Mouse (Mus musculus): ENCODE measurements around the gene Iqgap2. TPM values are rescaled to one million over a fixed set of nuclear protein-coding genes. Genes with fewer than 3 reads are reported as not detected.
A peak's percentile ranks its signal among the peaks of the same experiment; 100 is the strongest.

The Iqgap2 gene
- polyA plus RNA-seq, 1 experiment from 2014 or later: 3.0 TPM

DNA sequence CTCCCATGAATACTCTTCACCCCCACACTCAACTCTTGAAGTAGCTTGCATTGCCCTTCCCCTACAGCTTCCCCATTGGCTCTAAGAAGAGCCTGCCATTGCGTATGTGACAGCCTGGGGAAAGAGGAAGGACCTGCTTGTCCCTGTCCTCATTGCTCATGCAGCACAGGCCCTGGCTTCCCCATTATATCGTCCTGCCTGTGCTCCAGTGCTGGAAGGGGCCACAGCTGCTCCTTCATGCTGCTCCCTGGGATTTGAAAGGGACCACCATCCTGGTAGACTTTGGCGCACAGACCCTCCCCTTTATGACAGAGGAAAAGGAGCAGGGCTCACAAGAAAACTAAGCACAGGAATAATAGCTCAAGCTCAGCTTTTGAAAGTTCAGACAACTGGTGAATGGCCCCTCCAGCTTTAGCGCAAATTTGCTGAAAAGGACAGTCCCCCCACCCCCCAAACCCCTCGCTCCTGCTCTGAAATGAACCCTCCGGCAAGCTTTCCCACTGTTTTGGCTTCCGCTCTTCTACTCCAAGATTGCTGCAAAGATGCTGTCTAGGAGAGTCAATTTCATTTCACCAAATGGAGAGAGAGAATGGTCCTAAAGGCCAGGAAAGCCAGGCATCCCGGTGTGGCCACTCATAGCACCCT lies 22.7 kb downstream of the Iqgap2 start:
- ATAC-seq: peak; percentile 64
- H3K27ac ChIP-seq (ENCODE audit: low read length): peak overlapping the region; percentile 24
- no peaks in the 10 kb centered on the region for H3K36me3 ChIP-seq (ENCODE audit: control insufficient read depth, insufficient read depth, low read length)
- WGBS: 18% methylated on average over 8 of the region's 8 CpGs
- H3K4me3 ChIP-seq (ENCODE audit: low read depth, low read length): no peak overlapping the region
- no peaks in the 10 kb centered on the region for H3K27me3 ChIP-seq (ENCODE audit: control insufficient read depth, insufficient read depth, low read depth, low read length)
- 0 out of 2 replicates have a peak overlapping the region, but pooled peaks have one; percentile 30 for H3K9ac ChIP-seq (ENCODE audit: low read depth, low read length)
- peak overlapping the region; percentile 32 for H3K4me2 ChIP-seq (ENCODE audit: low read length)
- H3K9me3 ChIP-seq (replicated peaks; ENCODE audit: control insufficient read depth, low read length, poor library complexity, severe bottlenecking): no peaks in the 10 kb centered on the region
- peaks cover 16% of the 10 kb centered on the region for H3K4me1 ChIP-seq (ENCODE audit: control insufficient read depth, insufficient read depth, low read length)

DNA sequence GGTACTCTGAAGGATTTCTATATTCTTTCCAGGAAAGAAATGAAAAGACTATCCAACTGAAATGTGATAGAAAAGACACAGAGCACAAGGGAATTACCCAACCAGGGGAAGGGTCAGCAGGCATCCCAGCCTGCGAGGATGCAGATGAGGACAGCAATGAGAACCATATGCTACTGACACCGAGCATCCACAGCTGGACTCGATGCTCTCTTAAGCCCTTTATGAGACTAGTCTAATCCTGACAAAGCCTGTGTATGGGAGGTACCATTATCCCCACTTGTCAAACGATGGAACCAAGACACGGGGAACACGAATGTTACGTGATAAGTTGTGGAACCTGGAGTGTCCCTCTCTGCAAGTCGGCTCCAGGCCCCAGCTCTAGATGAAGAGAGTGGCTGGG lies 29.5 kb downstream of the Iqgap2 start:
- H3K4me1 ChIP-seq (ENCODE audit: control insufficient read depth, insufficient read depth, low read length): no peaks in the 10 kb centered on the region
- 72% methylated on average over 8 of the region's 8 CpGs for WGBS
- no peak overlapping the region for H3K9ac ChIP-seq (ENCODE audit: low read depth, low read length)
- ATAC-seq: no peak
- no peaks in the 10 kb centered on the region for H3K9me3 ChIP-seq (replicated peaks; ENCODE audit: control insufficient read depth, low read length, poor library complexity, severe bottlenecking)
- H3K4me3 ChIP-seq (ENCODE audit: low read depth, low read length): no peak overlapping the region
- no peak overlapping the region for H3K4me2 ChIP-seq (ENCODE audit: low read length)
- H3K27me3 ChIP-seq (ENCODE audit: control insufficient read depth, insufficient read depth, low read depth, low read length): no peaks in the 10 kb centered on the region
- H3K36me3 ChIP-seq (ENCODE audit: control insufficient read depth, insufficient read depth, low read length): no peaks in the 10 kb centered on the region
- no peak overlapping the region for H3K27ac ChIP-seq (ENCODE audit: low read length)

DNA sequence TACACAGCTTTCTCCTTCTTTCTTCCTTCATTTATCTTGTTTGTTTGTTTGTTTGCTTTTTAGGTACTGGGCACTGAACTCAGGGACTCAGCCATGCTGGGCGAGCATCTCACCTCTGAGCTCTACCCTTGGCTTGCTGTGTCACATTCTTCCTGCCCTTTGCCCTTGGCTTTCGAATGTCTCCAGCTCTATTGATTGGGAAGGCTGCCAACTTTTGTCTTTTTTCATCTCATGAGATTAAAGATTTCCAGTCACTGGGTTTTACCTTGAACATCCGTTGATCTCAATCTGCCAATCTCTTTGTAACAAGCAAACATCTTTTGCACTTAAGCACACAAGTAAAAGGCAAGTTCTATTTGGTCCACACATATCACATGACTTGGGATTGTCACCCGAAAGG lies 32.5 kb downstream of the Iqgap2 start:
- no peak overlapping the region for H3K4me3 ChIP-seq (ENCODE audit: low read depth, low read length)
- no peak overlapping the region for H3K27ac ChIP-seq (ENCODE audit: low read length)
- WGBS: 65% methylated on average over 4 of the region's 4 CpGs
- no peak overlapping the region for H3K4me2 ChIP-seq (ENCODE audit: low read length)
- H3K4me1 ChIP-seq (ENCODE audit: control insufficient read depth, insufficient read depth, low read length): no peaks in the 10 kb centered on the region
- H3K9ac ChIP-seq (ENCODE audit: low read depth, low read length): no peak overlapping the region
- H3K36me3 ChIP-seq (ENCODE audit: control insufficient read depth, insufficient read depth, low read length): no peaks in the 10 kb centered on the region
- no peaks in the 10 kb centered on the region for H3K27me3 ChIP-seq (ENCODE audit: control insufficient read depth, insufficient read depth, low read depth, low read length)
- H3K9me3 ChIP-seq (replicated peaks; ENCODE audit: control insufficient read depth, low read length, poor library complexity, severe bottlenecking): no peaks in the 10 kb centered on the region
- no peak for ATAC-seq

- no peaks in the 10 kb centered on the region for H3K4me1 ChIP-seq (ENCODE audit: control insufficient read depth, insufficient read depth, low read length)
- H3K27me3 ChIP-seq (ENCODE audit: control insufficient read depth, insufficient read depth, low read depth, low read length): no peaks in the 10 kb centered on the region
- WGBS: 90% methylated on average over 9 of the region's 9 CpGs
- no peak overlapping the region for H3K4me3 ChIP-seq (ENCODE audit: low read depth, low read length)
- no peak for ATAC-seq
- H3K9ac ChIP-seq (ENCODE audit: low read depth, low read length): no peak overlapping the region
- no peak overlapping the region for H3K4me2 ChIP-seq (ENCODE audit: low read length)
- no peaks in the 10 kb centered on the region for H3K9me3 ChIP-seq (replicated peaks; ENCODE audit: control insufficient read depth, low read length, poor library complexity, severe bottlenecking)
- H3K36me3 ChIP-seq (ENCODE audit: control insufficient read depth, insufficient read depth, low read length): no peaks in the 10 kb centered on the region
- no peak overlapping the region for H3K27ac ChIP-seq (ENCODE audit: low read length)
Observed at GRCm38 (mm10) chr13:95858866-95859265, 32.9 kb downstream of the Iqgap2 start.

DNA sequence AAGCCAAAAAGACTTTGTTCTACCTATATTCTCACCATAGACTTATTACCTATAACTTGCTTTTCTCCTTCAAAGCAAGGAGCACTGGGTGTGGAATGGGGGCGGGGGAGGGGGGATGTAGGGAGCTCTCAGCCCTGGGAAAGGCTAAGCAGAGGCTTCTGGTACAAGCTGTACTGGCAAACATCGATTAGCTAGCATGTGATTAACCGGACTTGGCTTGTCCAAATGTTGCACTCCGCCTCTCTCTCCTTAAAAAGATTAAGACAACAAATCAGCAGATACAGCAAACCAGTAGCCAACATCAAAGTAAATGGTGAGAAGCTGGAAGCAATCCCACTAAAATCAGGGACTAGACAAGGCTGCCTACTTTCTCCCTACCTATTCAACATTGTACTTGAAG lies 36.2 kb downstream of the Iqgap2 start:
- Histone ChIP-seq H3K27ac (ENCODE audit: low read length) (no peak overlapping the region), H3K36me3 (ENCODE audit: control insufficient read depth, insufficient read depth, low read length) (no peaks in the 10 kb centered on the region), H3K4me3 (ENCODE audit: low read depth, low read length) (no peak overlapping the region), H3K4me2 (ENCODE audit: low read length) (no peak overlapping the region), H3K27me3 (ENCODE audit: control insufficient read depth, insufficient read depth, low read depth, low read length) (no peaks in the 10 kb centered on the region), H3K4me1 (ENCODE audit: control insufficient read depth, insufficient read depth, low read length) (no peaks in the 10 kb centered on the region), H3K9ac (ENCODE audit: low read depth, low read length) (no peak overlapping the region), H3K9me3 (replicated peaks; ENCODE audit: control insufficient read depth, low read length, poor library complexity, severe bottlenecking) (no peaks in the 10 kb centered on the region)
- WGBS: 90% methylated on average over 4 of the region's 4 CpGs
- no peak for ATAC-seq

- Histone ChIP-seq H3K4me1 (ENCODE audit: control insufficient read depth, insufficient read depth, low read length) (peaks cover 4% of the 10 kb centered on the region; the same call in 1 of the 2 replicates), H3K4me2 (ENCODE audit: low read length) (no peak overlapping the region), H3K9me3 (replicated peaks; ENCODE audit: control insufficient read depth, low read length, poor library complexity, severe bottlenecking) (no peaks in the 10 kb centered on the region), H3K4me3 (ENCODE audit: low read depth, low read length) (no peak overlapping the region), H3K27me3 (ENCODE audit: control insufficient read depth, insufficient read depth, low read depth, low read length) (no peaks in the 10 kb centered on the region), H3K27ac (ENCODE audit: low read length) (no peak overlapping the region), H3K9ac (ENCODE audit: low read depth, low read length) (no peak overlapping the region), H3K36me3 (ENCODE audit: control insufficient read depth, insufficient read depth, low read length) (no peaks in the 10 kb centered on the region)
- 7% methylated on average over 4 of the region's 4 CpGs for WGBS
- no peak for ATAC-seq
Observed at GRCm38 (mm10) chr13:95851611-95852010, 40.1 kb downstream of the Iqgap2 start.

GRCm38 (mm10) chr13:95850451-95850850 lies 41.3 kb downstream of the Iqgap2 start:
- Histone ChIP-seq H3K36me3 (ENCODE audit: control insufficient read depth, insufficient read depth, low read length) (no peaks in the 10 kb centered on the region), H3K27me3 (ENCODE audit: control insufficient read depth, insufficient read depth, low read depth, low read length) (no peaks in the 10 kb centered on the region), H3K9ac (ENCODE audit: low read depth, low read length) (no peak overlapping the region), H3K4me2 (ENCODE audit: low read length) (no peak overlapping the region), H3K27ac (ENCODE audit: low read length) (no peak overlapping the region), H3K4me1 (ENCODE audit: control insufficient read depth, insufficient read depth, low read length) (peaks cover 4% of the 10 kb centered on the region; the same call in 1 of the 2 replicates), H3K4me3 (ENCODE audit: low read depth, low read length) (no peak overlapping the region), H3K9me3 (replicated peaks; ENCODE audit: control insufficient read depth, low read length, poor library complexity, severe bottlenecking) (no peaks in the 10 kb centered on the region)
- ATAC-seq: no peak
- 75% methylated on average over 5 of the region's 5 CpGs for WGBS

- ATAC-seq: peak; percentile 21; the same call in 1 of the 2 replicates
- H3K4me1 ChIP-seq (ENCODE audit: control insufficient read depth, insufficient read depth, low read length): peaks cover 4% of the 10 kb centered on the region; the same call in 1 of the 2 replicates
- no peaks in the 10 kb centered on the region for H3K27me3 ChIP-seq (ENCODE audit: control insufficient read depth, insufficient read depth, low read depth, low read length)
- no peak overlapping the region for H3K4me2 ChIP-seq (ENCODE audit: low read length)
- H3K27ac ChIP-seq (ENCODE audit: low read length): no peak overlapping the region
- H3K9me3 ChIP-seq (replicated peaks; ENCODE audit: control insufficient read depth, low read length, poor library complexity, severe bottlenecking): no peaks in the 10 kb centered on the region
- H3K36me3 ChIP-seq (ENCODE audit: control insufficient read depth, insufficient read depth, low read length): no peaks in the 10 kb centered on the region
- WGBS: 61% methylated on average over 7 of the region's 7 CpGs
- H3K4me3 ChIP-seq (ENCODE audit: low read depth, low read length): no peak overlapping the region
- no peak overlapping the region for H3K9ac ChIP-seq (ENCODE audit: low read depth, low read length)
Observed at GRCm38 (mm10) chr13:95849501-95850007, 42.2 kb downstream of the Iqgap2 start.

DNA sequence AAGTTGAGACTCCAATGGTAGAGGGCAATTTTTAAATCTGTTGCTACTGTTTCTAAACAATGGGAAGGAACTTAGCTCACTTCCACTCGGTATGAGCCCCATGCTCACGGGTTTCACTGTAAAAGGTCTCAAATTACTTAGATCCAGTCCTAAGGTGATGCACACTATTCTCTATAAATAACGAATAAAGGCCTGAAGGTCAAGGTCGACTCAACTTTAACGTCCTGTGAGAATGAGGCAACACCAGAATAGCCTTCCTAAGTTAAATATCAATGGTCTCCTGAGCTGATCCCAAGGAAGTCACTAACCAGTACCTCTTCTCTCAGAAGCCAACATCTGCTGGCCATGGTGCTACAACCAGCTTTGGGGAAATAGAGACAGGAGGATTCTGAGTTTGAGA lies 45.4 kb downstream of the Iqgap2 start:
- 80% methylated on average over 5 of the region's 5 CpGs for WGBS
- Histone ChIP-seq H3K36me3 (ENCODE audit: control insufficient read depth, insufficient read depth, low read length) (no peaks in the 10 kb centered on the region), H3K27me3 (ENCODE audit: control insufficient read depth, insufficient read depth, low read depth, low read length) (no peaks in the 10 kb centered on the region), H3K4me3 (ENCODE audit: low read depth, low read length) (no peak overlapping the region), H3K9ac (ENCODE audit: low read depth, low read length) (no peak overlapping the region), H3K9me3 (replicated peaks; ENCODE audit: control insufficient read depth, low read length, poor library complexity, severe bottlenecking) (no peaks in the 10 kb centered on the region), H3K4me2 (ENCODE audit: low read length) (no peak overlapping the region), H3K4me1 (ENCODE audit: control insufficient read depth, insufficient read depth, low read length) (peaks cover 4% of the 10 kb centered on the region; the same call in 1 of the 2 replicates), H3K27ac (ENCODE audit: low read length) (no peak overlapping the region)
- ATAC-seq: no peak
